Mouse (Mus musculus): ENCODE data around the gene Arhgef28. TPM values are rescaled to one million over a fixed set of nuclear protein-coding genes. Genes with fewer than 3 reads are reported as not detected.
A peak's percentile ranks its signal among the peaks of the same experiment; 100 is the strongest.

The Arhgef28 gene
- polyA plus RNA-seq, 1 experiment = 11.3 TPM

GRCm38 (mm10) chr13:97928135-97928497, 278.1 kb downstream of the Arhgef28 start:
- no peak for DNase-seq (ENCODE audit: low read depth)
- TF ChIP-seq CTCF (IDR thresholded peaks at IDR 0.05; ENCODE audit: borderline replicate concordance, extremely low read depth, insufficient read depth, insufficient read length) = no peak
- no peak for TF ChIP-seq POLR2A (IDR thresholded peaks at IDR 0.05; ENCODE audit: borderline replicate concordance, extremely low read depth, insufficient read depth, insufficient read length, poor library complexity, severe bottlenecking)

GRCm38 (mm10) chr13:97927376-97928134, 278.7 kb downstream of the Arhgef28 start:
- DNase-seq (ENCODE audit: low read depth) = peak; percentile 46
- TF ChIP-seq CTCF (IDR thresholded peaks at IDR 0.05; ENCODE audit: borderline replicate concordance, extremely low read depth, insufficient read depth, insufficient read length) = no peak
- no peak for TF ChIP-seq POLR2A (IDR thresholded peaks at IDR 0.05; ENCODE audit: borderline replicate concordance, extremely low read depth, insufficient read depth, insufficient read length, poor library complexity, severe bottlenecking)

- TF ChIP-seq POLR2A (IDR thresholded peaks at IDR 0.05; ENCODE audit: borderline replicate concordance, extremely low read depth, insufficient read depth, insufficient read length, poor library complexity, severe bottlenecking) = no peak
- no peak for TF ChIP-seq CTCF (IDR thresholded peaks at IDR 0.05; ENCODE audit: borderline replicate concordance, extremely low read depth, insufficient read depth, insufficient read length)
- no peak for DNase-seq (ENCODE audit: low read depth)
These were observed 279.9 kb downstream of the Arhgef28 start for GRCm38 (mm10) chr13:97926371-97926770.

GRCm38 (mm10) chr13:97923009-97923408, 283.2 kb downstream of the Arhgef28 start:
- no peak for TF ChIP-seq POLR2A (IDR thresholded peaks at IDR 0.05; ENCODE audit: borderline replicate concordance, extremely low read depth, insufficient read depth, insufficient read length, poor library complexity, severe bottlenecking)
- no peak for TF ChIP-seq CTCF (IDR thresholded peaks at IDR 0.05; ENCODE audit: borderline replicate concordance, extremely low read depth, insufficient read depth, insufficient read length)
- DNase-seq (ENCODE audit: low read depth) = peak; percentile 32

- TF ChIP-seq POLR2A (IDR thresholded peaks at IDR 0.05; ENCODE audit: borderline replicate concordance, extremely low read depth, insufficient read depth, insufficient read length, poor library complexity, severe bottlenecking) = no peak
- TF ChIP-seq CTCF (IDR thresholded peaks at IDR 0.05; ENCODE audit: borderline replicate concordance, extremely low read depth, insufficient read depth, insufficient read length) = no peak
- peak; percentile 73 for DNase-seq (ENCODE audit: low read depth)
These were observed 286.6 kb downstream of the Arhgef28 start for GRCm38 (mm10) chr13:97919590-97919989.

- TF ChIP-seq POLR2A (IDR thresholded peaks at IDR 0.05; ENCODE audit: borderline replicate concordance, extremely low read depth, insufficient read depth, insufficient read length, poor library complexity, severe bottlenecking) = no peak
- TF ChIP-seq CTCF (IDR thresholded peaks at IDR 0.05; ENCODE audit: borderline replicate concordance, extremely low read depth, insufficient read depth, insufficient read length) = no peak
- peak; percentile 81 for DNase-seq (ENCODE audit: low read depth)
These were observed 287.9 kb downstream of the Arhgef28 start for GRCm38 (mm10) chr13:97918117-97918900.

GRCm38 (mm10) chr13:97911013-97911412, 295.2 kb downstream of the Arhgef28 start:
- DNase-seq (ENCODE audit: low read depth) = peak; percentile 81
- TF ChIP-seq POLR2A (IDR thresholded peaks at IDR 0.05; ENCODE audit: borderline replicate concordance, extremely low read depth, insufficient read depth, insufficient read length, poor library complexity, severe bottlenecking) = no peak
- TF ChIP-seq CTCF (IDR thresholded peaks at IDR 0.05; ENCODE audit: borderline replicate concordance, extremely low read depth, insufficient read depth, insufficient read length) = no peak

- DNase-seq (ENCODE audit: low read depth) = no peak
- no peak for TF ChIP-seq CTCF (IDR thresholded peaks at IDR 0.05; ENCODE audit: borderline replicate concordance, extremely low read depth, insufficient read depth, insufficient read length)
- TF ChIP-seq POLR2A (IDR thresholded peaks at IDR 0.05; ENCODE audit: borderline replicate concordance, extremely low read depth, insufficient read depth, insufficient read length, poor library complexity, severe bottlenecking) = no peak
These were observed 303.4 kb downstream of the Arhgef28 start for GRCm38 (mm10) chr13:97902821-97903220.

- peak; percentile 96 for DNase-seq (ENCODE audit: low read depth)
- TF ChIP-seq CTCF (IDR thresholded peaks at IDR 0.05; ENCODE audit: borderline replicate concordance, extremely low read depth, insufficient read depth, insufficient read length) (no peak), POLR2A (IDR thresholded peaks at IDR 0.05; ENCODE audit: borderline replicate concordance, extremely low read depth, insufficient read depth, insufficient read length, poor library complexity, severe bottlenecking) (no peak)
These were observed 305.9 kb downstream of the Arhgef28 start for GRCm38 (mm10) chr13:97900380-97900758.

GRCm38 (mm10) chr13:97899604-97900379, 306.4 kb downstream of the Arhgef28 start:
- peak; percentile 75 for DNase-seq (ENCODE audit: low read depth)
- TF ChIP-seq CTCF (IDR thresholded peaks at IDR 0.05; ENCODE audit: borderline replicate concordance, extremely low read depth, insufficient read depth, insufficient read length) = no peak

- no peak for DNase-seq (ENCODE audit: low read depth)
- no peak for TF ChIP-seq CTCF (IDR thresholded peaks at IDR 0.05; ENCODE audit: borderline replicate concordance, extremely low read depth, insufficient read depth, insufficient read length)
- TF ChIP-seq POLR2A (IDR thresholded peaks at IDR 0.05; ENCODE audit: borderline replicate concordance, extremely low read depth, insufficient read depth, insufficient read length, poor library complexity, severe bottlenecking) = no peak
These were observed 307.6 kb downstream of the Arhgef28 start for GRCm38 (mm10) chr13:97898590-97898989.
